Mouse (Mus musculus): ENCODE results near the gene Gm21095. TPM values are rescaled to one million over a fixed set of nuclear protein-coding genes. Genes with fewer than 3 reads are reported as not detected.
"Not testable (repeated sequence)": the region's sequence is repeated elsewhere in the genome, so short reads cannot be mapped to it uniquely, and the experiment has no call there.

Gene Gm21095
- not detected for total RNA-seq (2021)
- long read RNA-seq, experiment 1 = 0 reads
- long read RNA-seq, experiment 2 = 0 reads

- not testable (repeated sequence) for DNase-seq (ENCODE audit: low spot score in 2 of 2)
Measured at GRCm38 (mm10) chrY:84096979-84097378, at the start of gene Gm21095. Gene Gm21095 (plus strand): TSS chrY:84097279.
